Mouse (Mus musculus) intestine, embryonic 14.5 days (tissue): ENCODE results near the gene Tnfaip1. TPM values are rescaled to one million over a fixed set of nuclear protein-coding genes. Genes with fewer than 3 reads are reported as not detected.

Experiments
- ATAC-seq: fragments of 200-750 bp; cut with Nextera tagmentation; replicated peaks from 2 replicates; pipeline ENCODE4 v1.8.0; 2017; ENCODE audit warnings: low read depth, moderate number of reproducible peaks, moderate TSS enrichment, moderate library complexity; ENCODE audit not compliant: low FRiP score, low TSS enrichment
- DNase-seq: peaks from one replicate; pipeline ENCODE4 v3.0.0-alpha.2; 2018; ENCODE audit warnings: low spot score
- H3K27ac ChIP-seq: fragments of 300-500 bp; sonication (generic); 2 replicates; pipeline ENCODE4 v1.5.1; 2014; ENCODE audit warnings: low read depth, mild to moderate bottlenecking, control low read depth
- H3K27me3 ChIP-seq: fragments of 300-500 bp; sonication (generic); replicated peaks from 2 replicates; pipeline ENCODE4 v1.6.1; 2014; ENCODE audit warnings: low read length, control low read depth; ENCODE audit not compliant: control insufficient read depth, insufficient read depth
- H3K36me3 ChIP-seq: fragments of 300-500 bp; sonication (generic); 2 replicates; pipeline ENCODE4 v1.6.1; 2014; ENCODE audit warnings: low read length, control low read depth; ENCODE audit not compliant: control insufficient read depth, insufficient read depth
- H3K4me1 ChIP-seq: fragments of 300-500 bp; sonication (generic); replicated peaks from 2 replicates; pipeline ENCODE4 v1.6.1; 2014; ENCODE audit warnings: low read length, control low read depth, mixed read lengths; ENCODE audit not compliant: control insufficient read depth, insufficient read depth
- H3K4me2 ChIP-seq: fragments of 300-500 bp; sonication (generic); 2 replicates; pipeline ENCODE4 v1.6.1; 2014; ENCODE audit warnings: low read length
- H3K4me3 ChIP-seq: fragments of 300-500 bp; sonication (generic); 2 replicates; pipeline ENCODE4 v1.5.1; 2014; ENCODE audit warnings: low read depth, low read length, control low read depth, mixed read lengths
- H3K9ac ChIP-seq: fragments of 300-500 bp; sonication (generic); 2 replicates; pipeline ENCODE4 v1.6.1; 2014; ENCODE audit warnings: mild to moderate bottlenecking, low read length
- H3K9me3 ChIP-seq: fragments of 300-500 bp; sonication (generic); 2 replicates; pipeline ENCODE4 v1.6.1; 2016; ENCODE audit warnings: low read length, control low read depth; ENCODE audit not compliant: control insufficient read depth
- WGBS: fragments of 180-500 bp; shearing (Covaris S2); extraction: QIAGEN DNeasy Blood & Tissue Kit; methylation state at CpG from one replicate; pipeline ENCODE4 v1.1.7; 2014; 5-methylcytosine and 5-hydroxymethylcytosine counted together
- polyA plus RNA-seq: library from polyadenylated mRNA; unstranded; fragments of >200 nt; fragmentation: Nextera tagmentation; extraction: Ambion mirVana; gene quantifications from 2 replicates; pipeline ENCODE4 v1.2.1, GENCODE M21; 2014

The Tnfaip1 gene
- polyA plus RNA-seq, 1 experiment from 2014 or later = 83.3 TPM

- ATAC-seq = no peak
- no peak overlapping the region for H3K27ac ChIP-seq
- H3K4me1 ChIP-seq = peaks cover 12% of the 10 kb centered on the region
- 70% methylated on average over 2 of the region's 2 CpGs for WGBS
- DNase-seq = peak; percentile 50
- H3K4me2 ChIP-seq = no peak overlapping the region
- H3K9me3 ChIP-seq = no peaks in the 10 kb centered on the region
- H3K4me3 ChIP-seq = no peak overlapping the region
- H3K27me3 ChIP-seq = no peaks in the 10 kb centered on the region
- no peak overlapping the region for H3K9ac ChIP-seq
- H3K36me3 ChIP-seq = peaks cover 65% of the 10 kb centered on the region
These were observed 20.4 kb downstream of the Tnfaip1 start for GRCm38 (mm10) chr11:78515549-78516325.

DNA sequence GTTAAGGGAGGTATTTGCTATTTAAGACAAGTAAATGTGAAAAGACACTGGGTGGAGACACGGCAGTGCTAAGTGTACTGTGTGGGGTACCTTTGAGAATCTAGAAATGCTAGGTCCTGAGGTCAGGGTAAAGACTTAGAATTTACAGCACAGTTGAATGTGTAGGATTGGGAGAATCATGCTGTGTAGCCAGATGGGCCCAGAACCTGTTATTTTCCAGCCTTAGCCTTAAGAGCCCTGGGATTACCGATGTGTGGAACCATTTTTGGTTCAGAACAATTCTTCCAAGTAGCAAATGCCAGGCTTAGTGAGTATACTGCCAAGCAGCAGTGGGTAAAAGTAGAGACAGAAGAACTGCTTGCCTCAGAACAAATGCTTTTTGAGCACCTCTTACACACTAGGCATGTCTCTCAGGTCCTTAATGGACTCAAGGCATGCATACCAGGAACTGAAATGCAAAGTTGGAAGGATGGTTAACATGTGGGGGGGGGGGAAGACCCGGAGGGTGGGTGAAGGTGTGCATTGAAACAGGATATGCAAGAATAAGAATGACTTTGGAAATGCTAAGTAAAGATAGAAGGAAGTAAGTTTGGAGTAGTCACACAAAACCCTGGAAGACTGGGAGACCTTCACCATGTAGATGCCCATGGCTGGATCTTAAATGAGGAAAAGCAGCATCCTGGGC lies 22.9 kb downstream of the Tnfaip1 start:
- H3K4me3 ChIP-seq = peak overlapping the region; percentile 91
- H3K36me3 ChIP-seq = peaks cover 53% of the 10 kb centered on the region
- ATAC-seq = no peak
- no peaks in the 10 kb centered on the region for H3K9me3 ChIP-seq
- 77% methylated on average over 3 of the region's 3 CpGs for WGBS
- H3K9ac ChIP-seq = peak overlapping the region; percentile 89
- no peak for DNase-seq
- no peak overlapping the region for H3K27ac ChIP-seq
- H3K4me2 ChIP-seq = peak overlapping the region; percentile 89
- H3K27me3 ChIP-seq = no peaks in the 10 kb centered on the region
- H3K4me1 ChIP-seq = peaks cover 12% of the 10 kb centered on the region

- Histone ChIP-seq H3K27ac (peak within 1 kb of the TSS; percentile 63), H3K27me3 (no peaks in the 10 kb centered on the region), H3K9me3 (no peaks in the 10 kb centered on the region), H3K4me2 (peak within 1 kb of the TSS; percentile 89), H3K4me3 (peak within 1 kb of the TSS; percentile 91), H3K36me3 (peaks cover 53% of the 10 kb centered on the region), H3K9ac (peak within 1 kb of the TSS; percentile 89), H3K4me1 (peaks cover 12% of the 10 kb centered on the region)
- DNase-seq (peak; percentile 88), ATAC-seq (peak; percentile 98)
- WGBS = under 1% methylated on average over 61 of the region's 67 CpGs
These were observed 23.8 kb downstream of the Tnfaip1 start, which contains the start of the genes Tmem199 and Poldip2 for GRCm38 (mm10) chr11:78512025-78512957. Tmem199 (minus strand) TSS chr11:78512172. Poldip2 (plus strand) TSS chr11:78512193.

GRCm38 (mm10) chr11:78509148-78509547 lies 27.0 kb downstream of the Tnfaip1 start:
- no peak overlapping the region for H3K27ac ChIP-seq
- DNase-seq (no peak), ATAC-seq (no peak)
- H3K36me3 ChIP-seq = peaks cover 41% of the 10 kb centered on the region
- no peak overlapping the region for H3K4me3 ChIP-seq
- H3K4me1 ChIP-seq = peaks cover 12% of the 10 kb centered on the region
- H3K9ac ChIP-seq = no peak overlapping the region
- no peak overlapping the region for H3K4me2 ChIP-seq
- H3K9me3 ChIP-seq = no peaks in the 10 kb centered on the region
- WGBS = 86% methylated on average over 5 of the region's 5 CpGs
- no peaks in the 10 kb centered on the region for H3K27me3 ChIP-seq

- 79% methylated on average over 3 of the region's 3 CpGs for WGBS
- Histone ChIP-seq H3K4me3 (no peak overlapping the region), H3K4me1 (no peaks in the 10 kb centered on the region), H3K36me3 (peaks cover 36% of the 10 kb centered on the region), H3K27me3 (0 out of 2 replicates have a peak, but pooled peaks cover 3% of the 10 kb centered on the region), H3K9me3 (no peaks in the 10 kb centered on the region), H3K9ac (no peak overlapping the region), H3K27ac (no peak overlapping the region), H3K4me2 (no peak overlapping the region)
- DNase-seq (no peak), ATAC-seq (no peak)
These were observed 30.7 kb downstream of the Tnfaip1 start for GRCm38 (mm10) chr11:78505430-78505829.

DNA sequence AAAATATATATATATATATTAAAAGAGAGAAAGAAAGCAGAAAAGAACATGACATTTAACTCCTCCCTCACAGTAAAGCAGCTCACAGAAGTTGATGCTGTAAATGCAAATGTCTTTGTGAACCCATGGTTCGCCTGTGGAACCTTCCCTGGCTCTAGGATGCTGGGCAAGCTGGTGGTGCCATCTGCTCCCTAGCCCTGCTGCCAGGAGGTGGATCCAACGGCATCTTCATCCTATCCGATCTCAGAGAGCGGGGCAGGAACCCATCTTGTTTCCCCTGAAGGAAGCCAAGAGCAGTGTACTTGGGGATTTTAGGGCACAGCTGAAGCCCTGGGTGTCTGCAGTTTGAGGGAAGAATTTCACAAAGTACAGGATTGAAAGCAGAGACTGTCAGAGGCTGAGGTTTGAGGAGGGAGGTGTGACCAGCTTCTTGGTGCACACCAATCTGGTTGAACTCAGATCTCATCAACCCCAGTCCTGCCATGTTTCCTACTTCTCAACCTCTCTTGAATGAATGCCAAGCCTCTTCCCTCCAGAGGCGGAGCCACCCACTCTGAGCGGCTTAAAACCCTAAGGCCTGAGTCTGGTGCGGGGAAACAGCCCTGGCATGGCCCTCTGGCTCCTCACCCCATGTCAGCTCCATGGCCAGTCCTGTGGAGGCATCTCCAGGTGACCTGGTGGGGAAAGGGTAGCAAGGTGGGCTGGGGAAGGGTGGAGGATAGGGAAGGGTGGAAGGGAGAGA lies 33.1 kb downstream of the Tnfaip1 start, which contains the start of gene Sebox:
Gene Sebox, plus strand, starts transcription at position 539 of the 742 bp plus-strand sequence.
- H3K9ac ChIP-seq = no peak within 1 kb of the TSS
- H3K9me3 ChIP-seq = no peaks in the 10 kb centered on the region
- H3K4me3 ChIP-seq = no peak within 1 kb of the TSS
- no peak within 1 kb of the TSS for H3K4me2 ChIP-seq
- H3K27ac ChIP-seq = no peak within 1 kb of the TSS
- DNase-seq (no peak), ATAC-seq (no peak)
- 76% methylated on average over 7 of the region's 7 CpGs for WGBS
- H3K27me3 ChIP-seq = peaks cover 11% of the 10 kb centered on the region; the same call in 1 of the 2 replicates
- H3K36me3 ChIP-seq = peaks cover 22% of the 10 kb centered on the region
- no peaks in the 10 kb centered on the region for H3K4me1 ChIP-seq

DNA sequence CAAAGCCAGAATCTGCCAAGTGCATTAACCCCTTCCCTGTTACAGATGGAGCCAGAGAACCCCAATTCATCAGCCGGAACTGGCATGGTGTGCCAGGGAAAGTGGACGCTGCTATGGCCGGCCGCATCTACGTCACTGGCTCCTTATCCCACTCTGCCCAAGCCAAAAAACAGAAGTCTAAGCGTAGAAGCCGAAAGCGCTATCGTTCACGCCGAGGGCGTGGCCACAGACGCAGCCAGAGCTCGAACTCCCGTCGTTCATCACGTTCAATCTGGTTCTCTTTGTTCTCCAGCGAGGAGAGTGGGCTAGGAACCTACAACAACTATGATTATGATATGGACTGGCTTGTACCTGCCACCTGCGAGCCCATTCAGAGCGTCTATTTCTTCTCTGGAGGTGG lies 34.6 kb downstream of the Tnfaip1 start:
- WGBS = 75% methylated on average over 20 of the region's 20 CpGs
- H3K9ac ChIP-seq = no peak overlapping the region
- DNase-seq = no peak
- H3K4me3 ChIP-seq = no peak overlapping the region
- H3K4me2 ChIP-seq = no peak overlapping the region
- peaks cover 15% of the 10 kb centered on the region for H3K27me3 ChIP-seq
- no peak overlapping the region for H3K27ac ChIP-seq
- H3K36me3 ChIP-seq = peaks cover 6% of the 10 kb centered on the region; the same call in 1 of the 2 replicates
- peaks cover 6% of the 10 kb centered on the region; the same call in 1 of the 2 replicates for H3K4me1 ChIP-seq
- no peak for ATAC-seq
- no peaks in the 10 kb centered on the region for H3K9me3 ChIP-seq
